Comparison of ENCODE assay signal across 11 mouse cellular contexts in genomic region chr4:82411965-82412364, GRCm38 (mm10).
DNase-seq lines count a peak whose midpoint lies in the region; ATAC-seq and TF ChIP-seq lines count a peak whose summit lies in the region.
"Had no signal": no experiment of that assay in that cellular context is flagged by ENCODE, and none has a peak within 500 bp of the region (broad histone marks: within the 10 kb centered on the region; RNA-seq: fewer than 3 reads in every experiment).

No protein-coding gene starts in this region.

- in situ Hi-C loops in CH12.LX (cut with MboI; ENCODE audit: low pct_ligation_motif_present, low pct_unique_long_range_greater_than_20kb, low sequenced_read_pairs) = no loop called here

- TF ChIP-seq POLR2A in CH12.LX (IDR thresholded peaks at IDR 0.05; ENCODE audit: low read depth, low read length) = no peak

- no peaks in the 10 kb centered on the region for H3K79me2 ChIP-seq in CH12.LX (replicated peaks; ENCODE audit: control insufficient read depth, extremely low read depth, insufficient read depth, poor library complexity, severe bottlenecking)

- H3K4me3 ChIP-seq in CH12.LX (replicated peaks in 1 of 3; ENCODE audit: low read depth in 2 of 3, low read length in 2 of 3, poor library complexity in 1 of 3) = no peak overlapping the region
- no peak overlapping the region for H3K4me3 ChIP-seq in intestine, embryonic 16.5 days (ENCODE audit: low read length)

- peak; percentile 74 for ATAC-seq in intestine, embryonic 16.5 days
- ATAC-seq: forebrain, embryonic 14.5 days had no signal

- no peak for TF ChIP-seq EP300 in CH12.LX (IDR thresholded peaks at IDR 0.05; ENCODE audit: low read length)

- peaks cover 0 to 6% of the 10 kb centered on the region in 2 experiments; a peak in 2 of 4 replicates for H3K4me1 ChIP-seq in CH12.LX (ENCODE audit: control insufficient read depth in 1 of 2, insufficient read depth in 2 of 2)
- H3K4me1 ChIP-seq in intestine, embryonic 16.5 days (ENCODE audit: control insufficient read depth, insufficient read depth, low read length) = peaks cover 27% of the 10 kb centered on the region

- H3K9ac ChIP-seq in CH12.LX (ENCODE audit: insufficient read depth, low read depth) = no peak overlapping the region
- no peak overlapping the region for H3K9ac ChIP-seq in intestine, embryonic 16.5 days (ENCODE audit: low read depth, low read length)

- no peaks in the 10 kb centered on the region for H3K36me3 ChIP-seq in CH12.LX (replicated peaks in 1 of 2; ENCODE audit: control insufficient read depth in 1 of 2, insufficient read depth in 1 of 2, low read length in 1 of 2)
- no peaks in the 10 kb centered on the region for H3K36me3 ChIP-seq in intestine, embryonic 16.5 days (ENCODE audit: control insufficient read depth, insufficient read depth, low read length)

- 23% methylated on average over 5 of the region's 5 CpGs for WGBS in intestine, embryonic 16.5 days

- H3K27me3 ChIP-seq in CH12.LX (replicated peaks) = no peaks in the 10 kb centered on the region
- no peaks in the 10 kb centered on the region for H3K27me3 ChIP-seq in intestine, embryonic 16.5 days (replicated peaks; ENCODE audit: control insufficient read depth, insufficient read depth, low read length)

- DNase-seq in kidney, adult 9 months = peak; percentile 45
- no peak for DNase-seq in kidney, adult 18-20 months
- DNase-seq in A20 (ENCODE audit: low read depth, low spot score) (peak; percentile 10), CH12.LX (ENCODE audit: extremely low read depth) (peak; percentile 3)
- DNase-seq in adrenal gland, postnatal 14 days = no peak
- no peak for DNase-seq in gastrocnemius, adult 18-20 months (ENCODE audit: low spot score)
- DNase-seq: cerebellum, adult 9-10 months; gastrocnemius, postnatal 36 days; right cerebral cortex, postnatal 14 days had no signal

- H3K9me3 ChIP-seq in CH12.LX (replicated peaks; ENCODE audit: low read length) = no peaks in the 10 kb centered on the region
- H3K9me3 ChIP-seq in intestine, embryonic 16.5 days (ENCODE audit: control insufficient read depth, low read length) = no peaks in the 10 kb centered on the region

- no peak for TF ChIP-seq RAD21 in CH12.LX (IDR thresholded peaks at IDR 0.05; ENCODE audit: low read depth, low read length)

- dilution Hi-C loops in CH12.LX (cut with MboI; ENCODE audit: extremely low pct_ligation_motif_present, extremely low pct_unique_long_range_greater_than_20kb, low sequenced_read_pairs) = no loop called here

- no peak overlapping the region for H3K27ac ChIP-seq in CH12.LX (ENCODE audit: insufficient read depth, low read depth)
- H3K27ac ChIP-seq in intestine, embryonic 16.5 days (ENCODE audit: low read length) = peak overlapping the region; percentile 63

- no peak overlapping the region for H3K4me2 ChIP-seq in CH12.LX (ENCODE audit: insufficient read depth, low read depth, poor library complexity, severe bottlenecking)
- no peak overlapping the region for H3K4me2 ChIP-seq in intestine, embryonic 16.5 days (ENCODE audit: low read depth, low read length)

- TF ChIP-seq CTCF in CH12.LX (conservative IDR thresholded peaks at IDR 0.05 in 1 of 2, IDR thresholded peaks at IDR 0.05 in 1 of 2; ENCODE audit: low read depth in 2 of 2, low read length in 2 of 2) = no peak

TF ChIP-seq in CH12.LX, 34 proteins besides CTCF, POLR2A, EP300 and RAD21:
- TF ChIP-seq RCOR1 (conservative IDR thresholded peaks at IDR 0.05; ENCODE audit: low read depth, low read length) (no peak), ZNF384 (IDR thresholded peaks at IDR 0.05; ENCODE audit: low read depth, low read length) (no peak), MAX (IDR thresholded peaks at IDR 0.05; ENCODE audit: low read length) (no peak), MXI1 (IDR thresholded peaks at IDR 0.05; ENCODE audit: low read depth, low read length) (no peak), GABPA (IDR thresholded peaks at IDR 0.05; ENCODE audit: insufficient replicate concordance, low read depth, low read length) (no peak), SMC3 (IDR thresholded peaks at IDR 0.05; ENCODE audit: low read depth, low read length) (no peak), MAZ (IDR thresholded peaks at IDR 0.05; ENCODE audit: low read depth, low read length) (no peak), ZMIZ1 (IDR thresholded peaks at IDR 0.05; ENCODE audit: low read depth, low read length) (no peak), JUN (IDR thresholded peaks at IDR 0.05; ENCODE audit: insufficient read depth, low read depth, low read length) (no peak), SIN3A (IDR thresholded peaks at IDR 0.05; ENCODE audit: low read length) (no peak), BHLHE40 (IDR thresholded peaks at IDR 0.05; ENCODE audit: low read depth, low read length) (no peak), MAFK (IDR thresholded peaks at IDR 0.05; ENCODE audit: insufficient replicate concordance, low read length) (no peak), IRF4 (IDR thresholded peaks at IDR 0.05; ENCODE audit: low read depth, low read length) (no peak), MYC (IDR thresholded peaks at IDR 0.05; ENCODE audit: low read depth, low read length) (no peak), MEF2A (IDR thresholded peaks at IDR 0.05; ENCODE audit: borderline replicate concordance, low read depth, low read length) (no peak), CHD2 (IDR thresholded peaks at IDR 0.05; ENCODE audit: low read length) (no peak)

Comparison
In these comparisons a context has a peak if more than half of its experiments do, and no peak if none do; other contexts are left out.
1. DNase-seq: peak in kidney, adult 9 months (single experiment), A20 (single experiment) and CH12.LX (single experiment); none in kidney, adult 18-20 months (single experiment), adrenal gland, postnatal 14 days (single experiment) and gastrocnemius, adult 18-20 months (single experiment).